Mouse (Mus musculus) MEL-GATA-1-ER (cell line): ENCODE results near the gene Nacc2.

Experiments
- DNase-seq: peaks from one replicate; pipeline ENCODE4 v3.0.0-alpha.2; 2012; ENCODE audit warnings: low read depth; ENCODE audit errors: extremely low read depth

Gene Nacc2

DNA sequence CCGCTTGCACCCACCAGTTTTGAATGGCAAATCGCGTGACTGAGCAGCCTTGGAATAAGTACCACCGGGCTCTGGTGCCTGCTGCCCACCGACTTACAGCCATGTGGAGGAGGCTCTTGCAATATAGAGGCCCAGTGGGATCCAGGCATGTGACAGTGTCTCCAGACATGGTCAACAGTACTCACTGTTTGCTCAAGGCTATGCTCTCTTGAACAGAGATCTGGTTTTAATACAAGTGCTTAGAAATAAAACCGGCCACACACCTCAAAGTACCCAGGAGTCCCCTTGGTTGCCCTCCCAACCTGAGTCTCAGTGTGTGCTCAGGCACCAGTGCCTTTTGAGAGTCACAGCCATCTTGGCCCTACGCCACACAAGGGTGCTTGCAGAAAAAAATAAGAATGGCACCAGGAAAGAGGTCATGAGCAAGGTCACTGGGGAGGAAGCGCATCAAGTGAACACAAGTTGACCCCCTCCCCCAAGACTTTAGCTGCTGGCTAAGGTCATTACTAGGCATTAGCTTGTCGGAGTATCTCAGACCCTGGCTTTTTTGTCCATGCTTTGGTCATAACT, at the start of gene Nacc2:
Nacc2 (minus strand) TSS at position 142 of the 570 bp plus-strand sequence.
- no peak for DNase-seq

DNA sequence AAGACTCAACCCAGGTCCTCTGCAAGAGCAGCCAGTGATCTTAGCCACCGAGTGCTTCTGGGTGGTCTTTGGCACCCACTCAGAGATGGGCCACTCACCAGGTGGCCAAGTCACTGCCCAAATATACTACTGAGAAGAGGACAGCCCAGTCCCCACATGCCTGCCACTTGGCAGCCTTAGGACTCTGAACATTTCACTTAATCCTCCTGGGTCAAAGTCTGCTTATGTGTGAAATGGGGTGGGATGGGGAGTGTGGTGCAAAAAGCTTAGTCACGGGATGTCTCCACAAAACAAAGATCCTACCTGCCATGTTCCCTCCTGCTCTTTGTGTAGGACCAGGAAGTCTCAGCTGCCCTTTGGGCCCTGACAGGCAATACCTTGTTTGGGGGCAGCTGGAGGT, 49.1 kb upstream of the Nacc2 start:
- no peak for DNase-seq

DNA sequence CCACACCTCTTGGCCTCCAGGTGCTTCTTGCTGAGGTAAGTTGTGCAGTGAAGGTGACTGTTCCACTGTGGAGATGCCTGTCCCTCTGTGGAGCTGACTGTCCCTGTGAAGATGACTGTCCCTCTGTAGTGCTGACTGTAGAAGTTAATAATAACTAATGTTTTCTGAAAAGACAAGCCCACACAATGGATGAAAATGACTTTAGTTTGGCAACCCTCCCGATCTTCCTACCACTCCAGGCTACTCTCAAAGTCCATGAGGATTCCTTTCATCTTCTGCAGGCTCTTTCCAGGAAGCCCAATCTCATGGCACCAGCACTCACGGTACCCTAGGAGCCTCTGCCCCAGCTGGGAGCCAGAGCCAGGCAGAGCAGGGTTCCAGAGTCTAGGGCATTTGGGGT, 47.4 kb upstream of the Nacc2 start:
- DNase-seq = no peak

DNA sequence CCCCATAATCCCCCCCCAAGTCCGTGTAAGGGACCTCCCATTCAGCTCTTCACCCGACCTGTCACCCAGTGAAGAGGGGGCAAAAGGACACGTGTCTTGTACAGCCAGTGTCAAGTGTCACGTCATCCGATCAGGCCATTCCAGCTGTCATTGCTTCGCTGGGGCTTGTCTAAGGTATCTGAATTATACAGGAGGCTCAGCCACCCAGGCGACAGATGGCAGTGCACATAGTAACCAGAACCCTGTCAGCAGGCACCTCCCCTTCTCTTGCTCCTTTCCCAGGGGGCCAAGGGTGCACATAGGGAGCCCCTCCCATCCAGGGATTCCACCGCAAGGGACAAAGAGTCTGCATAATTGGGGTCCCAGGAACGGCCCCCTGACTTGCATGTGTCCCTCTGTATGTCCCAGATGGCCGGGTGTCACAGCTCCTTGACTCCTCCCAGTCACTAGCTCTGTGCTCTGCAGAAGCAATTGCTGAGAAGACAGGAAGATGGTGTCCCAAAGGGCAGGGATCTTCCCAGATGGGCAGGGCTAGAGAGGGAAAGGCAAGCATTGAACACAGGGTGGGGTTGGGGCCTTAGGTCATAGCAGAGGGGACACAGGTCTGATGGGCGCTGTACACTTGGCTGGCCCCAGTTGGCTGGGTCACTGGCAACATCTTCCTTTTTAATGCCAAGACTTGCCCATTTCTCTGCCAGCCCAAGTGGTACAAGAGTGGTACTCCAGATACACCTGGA, 46.0 kb upstream of the Nacc2 start:
- no peak for DNase-seq

DNA sequence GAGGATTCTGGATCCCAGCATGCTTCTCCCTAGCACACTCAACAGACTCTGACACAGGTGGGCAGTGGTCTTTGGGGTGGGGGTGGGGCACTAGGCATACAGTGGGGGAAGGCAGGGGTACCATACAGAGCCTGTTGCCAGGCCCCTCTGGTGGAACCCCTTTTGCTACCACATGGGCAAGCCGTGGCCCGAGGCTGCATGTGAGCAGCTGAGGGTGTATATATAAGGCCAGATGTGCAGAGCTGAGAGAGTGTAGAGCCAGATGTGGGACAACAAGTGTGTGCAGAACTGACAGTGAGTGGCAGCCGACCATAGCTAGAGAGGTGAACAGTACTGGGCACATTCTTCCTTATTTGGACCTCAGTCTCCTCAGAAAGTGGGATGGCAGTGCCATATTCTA, 43.9 kb upstream of the Nacc2 start:
- no peak for DNase-seq

DNA sequence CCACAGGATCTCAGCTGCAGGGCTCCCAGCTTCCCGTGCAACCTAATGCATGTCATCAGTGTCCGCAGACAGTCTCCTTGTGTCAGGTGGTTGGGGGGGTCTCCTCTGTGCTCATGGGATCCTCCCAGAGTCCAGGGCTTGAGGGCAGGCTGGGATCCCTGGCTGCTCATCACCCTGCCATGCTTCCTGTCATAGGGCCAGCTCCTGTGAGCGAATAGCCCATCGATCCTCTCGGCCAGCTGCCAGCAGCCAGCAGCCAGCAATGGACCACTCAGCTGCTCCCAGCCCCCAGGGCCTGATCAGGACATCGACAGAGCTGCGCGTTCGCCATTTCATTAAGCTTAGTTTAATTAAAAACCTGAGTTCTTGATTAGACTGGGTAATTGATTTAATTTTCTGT, 35.0 kb upstream of the Nacc2 start:
- DNase-seq = no peak

DNA sequence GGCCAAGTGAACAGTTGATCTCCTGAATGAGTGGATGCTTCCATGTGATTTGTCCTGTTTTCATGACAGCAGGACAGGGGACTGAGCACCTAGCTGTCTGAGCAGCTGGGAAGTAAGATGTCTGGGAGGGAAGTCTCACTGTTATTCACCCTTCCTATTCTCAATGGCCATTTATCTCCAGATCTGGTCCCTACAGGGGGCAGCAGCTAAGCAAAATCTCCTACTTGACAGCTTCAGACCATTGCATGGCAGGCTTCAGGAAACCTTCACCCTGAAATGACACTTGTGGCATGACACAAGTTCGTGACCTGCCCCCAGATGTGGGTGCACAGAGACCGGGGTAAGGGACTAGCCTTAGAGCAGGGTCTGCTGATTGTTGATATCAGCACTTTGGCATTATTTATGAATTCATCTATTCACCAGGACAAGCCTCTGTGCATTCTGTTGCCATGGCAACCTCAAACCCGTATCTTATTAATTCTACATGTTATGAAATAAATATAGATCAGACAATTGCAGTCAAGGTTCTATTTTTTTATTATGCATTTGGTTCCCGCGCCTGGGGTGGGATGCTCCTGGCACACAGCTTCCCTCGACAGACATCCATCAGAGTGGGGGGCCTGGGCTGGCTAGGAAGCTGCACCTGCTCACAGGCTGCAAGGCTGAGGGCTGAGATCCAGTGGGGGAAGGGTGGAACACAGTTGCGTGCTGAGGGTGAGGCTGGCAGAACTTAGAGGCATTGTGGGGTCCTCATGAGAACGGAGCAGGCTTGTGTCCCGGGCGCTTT, 33.4 kb upstream of the Nacc2 start:
- no peak for DNase-seq

DNA sequence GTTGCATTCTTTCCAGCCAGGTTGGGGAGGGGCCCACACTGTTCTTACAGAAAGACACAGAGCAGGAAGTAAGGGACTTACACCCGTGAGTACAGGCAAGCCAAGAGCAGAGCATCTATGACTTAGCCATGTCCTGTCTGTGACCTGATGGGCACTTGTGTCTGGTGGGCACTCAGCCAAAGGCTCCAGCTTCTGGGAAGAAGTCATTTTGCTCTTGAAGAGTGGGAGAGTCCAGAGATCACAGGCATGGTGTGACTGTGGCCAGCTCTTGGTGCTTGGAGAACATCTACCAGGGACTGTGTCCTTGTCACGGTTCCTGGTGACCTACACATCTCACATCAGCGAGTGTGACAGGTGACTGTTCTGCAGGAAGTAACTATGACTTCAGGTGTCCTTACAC, 32.7 kb upstream of the Nacc2 start:
- DNase-seq = no peak

DNA sequence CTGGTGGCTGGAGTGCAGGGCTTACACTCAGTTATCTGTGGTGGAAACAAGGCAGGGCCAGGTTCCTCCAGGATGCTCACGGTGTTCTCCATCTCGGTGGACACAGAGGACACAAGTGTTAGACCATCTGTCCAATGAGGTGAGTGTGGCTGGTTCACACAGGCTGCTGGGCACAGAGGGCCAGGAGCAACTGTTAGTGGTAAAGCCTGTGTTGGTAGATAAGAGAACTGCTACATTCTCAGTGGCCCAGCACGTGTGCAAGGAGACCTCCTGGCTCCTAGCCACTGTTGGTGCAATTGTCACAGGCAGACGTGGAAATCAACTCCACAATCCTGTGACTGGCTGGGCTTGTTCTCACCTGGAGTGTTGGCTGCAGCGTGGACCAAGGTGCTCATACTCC, 31.6 kb upstream of the Nacc2 start:
- DNase-seq = peak; percentile 17

DNA sequence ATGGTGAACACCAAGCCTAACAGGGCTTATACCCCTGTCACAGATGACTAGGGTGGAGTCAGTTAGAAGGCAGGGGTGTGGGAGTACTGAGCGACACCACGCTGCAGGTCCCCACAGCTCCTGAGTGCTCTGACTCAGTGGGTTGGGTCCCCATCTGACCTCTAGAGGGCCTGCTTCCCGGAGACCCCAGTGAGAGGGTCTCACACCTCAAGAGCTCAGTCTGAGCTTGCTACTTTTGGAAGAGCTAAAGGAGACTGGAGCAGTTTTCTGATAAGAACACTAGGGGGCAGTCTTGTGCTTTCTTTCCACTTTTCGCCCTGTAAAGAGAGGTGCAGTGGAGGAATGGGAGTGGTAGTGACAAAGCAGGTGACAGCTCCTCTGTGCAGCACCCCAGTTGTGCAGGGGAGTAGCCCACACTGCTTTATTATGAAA, 30.9 kb upstream of the Nacc2 start:
- DNase-seq = peak; percentile 46

DNA sequence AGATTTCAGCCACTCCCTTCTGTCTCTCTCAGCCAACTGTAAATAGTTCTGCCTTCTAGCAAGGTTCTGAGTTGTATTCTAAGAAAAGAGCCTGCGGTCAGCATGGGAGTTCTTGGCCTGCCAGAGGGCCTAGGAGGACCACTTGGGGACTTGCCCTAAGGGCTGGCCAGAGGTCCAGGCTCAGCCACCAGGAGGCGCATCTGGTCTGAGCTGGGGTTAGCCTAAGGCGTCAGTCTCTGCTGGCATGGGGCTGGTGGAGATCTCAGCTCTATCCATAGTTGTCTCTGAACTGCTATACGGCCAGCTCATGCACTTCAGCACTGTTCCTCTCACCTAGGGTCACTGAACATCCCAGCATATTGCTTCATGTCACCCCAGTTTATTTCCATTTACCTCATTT, 30.3 kb upstream of the Nacc2 start:
- DNase-seq = no peak

DNA sequence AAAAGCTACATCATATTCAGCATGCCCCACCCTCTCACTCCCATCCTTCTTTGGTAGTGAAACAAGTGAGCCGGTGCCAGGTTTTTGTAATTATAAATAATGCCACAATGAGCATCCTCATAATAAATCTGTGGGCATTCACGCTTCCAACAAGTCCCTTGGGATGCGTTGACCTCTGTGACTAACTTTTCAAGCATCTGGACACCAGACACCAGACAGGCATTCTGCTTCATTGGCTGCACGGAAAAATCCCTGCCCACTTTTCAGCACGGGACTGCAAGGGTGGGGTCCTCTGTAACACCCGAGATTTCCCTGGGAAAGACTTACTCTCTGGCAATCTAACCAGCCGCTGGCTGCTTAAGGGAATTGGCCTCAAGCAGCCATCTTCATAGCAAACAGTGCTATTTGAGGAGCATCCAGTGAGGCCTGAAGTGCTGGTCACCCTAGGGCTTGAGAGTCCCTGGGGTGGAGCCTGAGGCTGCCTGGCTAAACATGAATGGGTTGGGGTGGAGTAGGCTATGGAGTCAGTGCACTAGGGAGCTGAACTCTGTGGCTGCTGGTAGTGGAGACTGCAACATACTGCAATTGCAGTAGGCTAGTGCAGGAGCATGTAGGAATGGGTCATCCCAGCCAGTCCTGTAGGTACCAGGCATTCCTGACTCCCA, 24.8 kb upstream of the Nacc2 start:
- DNase-seq = no peak

DNA sequence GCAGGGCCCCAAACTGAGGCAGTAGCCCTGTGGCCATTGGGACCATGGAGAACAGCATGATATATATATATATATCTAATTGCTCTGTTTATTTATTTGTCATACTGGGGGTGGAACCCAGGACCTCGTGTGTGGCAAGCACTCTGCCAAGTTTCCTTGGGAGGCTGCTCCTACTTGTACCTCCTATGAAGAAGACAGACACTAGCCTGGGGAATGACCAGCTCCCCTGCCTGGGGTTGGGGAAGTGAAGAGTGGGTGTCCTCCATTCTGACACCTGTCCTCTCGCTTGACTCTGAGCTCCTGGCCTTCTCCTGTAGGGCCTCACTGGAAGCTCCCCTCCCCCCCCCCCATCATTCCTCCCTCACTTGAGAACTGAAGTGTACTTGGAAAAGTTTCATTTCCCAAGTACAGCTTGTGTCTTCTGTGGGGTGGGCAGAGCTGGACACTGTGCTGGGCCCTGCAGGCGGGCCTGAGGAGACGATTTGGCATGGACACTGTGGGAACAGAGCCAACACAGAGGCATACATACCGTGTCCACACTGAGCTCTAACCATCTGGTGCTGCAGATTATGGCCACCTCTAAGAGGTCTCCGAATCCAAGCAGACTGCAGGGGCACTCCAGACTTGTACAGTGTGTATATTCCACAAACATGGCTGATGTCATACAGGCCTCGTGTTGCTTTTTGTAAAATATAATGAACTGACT, 23.5 kb upstream of the Nacc2 start:
- DNase-seq = no peak

DNA sequence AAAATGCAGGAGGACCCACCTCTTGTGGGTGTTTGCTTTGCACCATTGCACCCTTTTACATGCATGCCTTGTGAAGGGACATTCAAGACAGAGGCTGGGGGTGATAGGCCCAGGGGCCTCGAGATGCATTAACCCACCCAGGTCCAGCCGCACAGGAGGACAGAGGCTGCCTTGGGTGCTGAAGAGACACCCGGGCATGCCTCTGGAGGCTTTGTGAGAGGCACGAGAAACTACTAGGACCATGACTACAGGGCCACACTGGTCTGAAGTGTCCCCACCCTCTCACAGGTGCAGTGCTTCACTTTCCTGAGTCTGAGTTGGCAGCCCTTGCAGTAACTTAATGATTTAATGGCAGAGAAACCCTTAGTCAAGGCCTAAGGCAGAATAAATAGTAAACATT, 22.1 kb upstream of the Nacc2 start:
- no peak for DNase-seq

DNA sequence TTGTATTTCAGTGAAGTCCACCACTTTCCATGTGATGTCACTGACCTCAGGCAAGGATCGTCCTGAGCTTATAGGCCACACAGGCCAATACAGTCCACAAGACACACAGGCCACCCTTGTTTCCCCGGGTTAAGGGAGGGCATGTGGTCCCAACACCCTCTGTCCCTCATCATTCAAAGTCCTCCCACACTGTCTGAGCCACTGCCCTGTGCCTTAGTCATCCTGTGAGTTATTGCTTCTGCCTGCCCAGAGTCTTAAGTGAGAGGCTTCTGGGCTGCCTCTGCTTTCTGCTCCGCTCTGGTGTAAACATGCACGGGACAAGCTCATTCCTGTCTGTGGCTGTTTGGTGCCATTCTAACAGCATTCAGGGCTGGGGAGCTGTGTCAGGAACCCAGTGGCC, 21.3 kb upstream of the Nacc2 start:
- no peak for DNase-seq

DNA sequence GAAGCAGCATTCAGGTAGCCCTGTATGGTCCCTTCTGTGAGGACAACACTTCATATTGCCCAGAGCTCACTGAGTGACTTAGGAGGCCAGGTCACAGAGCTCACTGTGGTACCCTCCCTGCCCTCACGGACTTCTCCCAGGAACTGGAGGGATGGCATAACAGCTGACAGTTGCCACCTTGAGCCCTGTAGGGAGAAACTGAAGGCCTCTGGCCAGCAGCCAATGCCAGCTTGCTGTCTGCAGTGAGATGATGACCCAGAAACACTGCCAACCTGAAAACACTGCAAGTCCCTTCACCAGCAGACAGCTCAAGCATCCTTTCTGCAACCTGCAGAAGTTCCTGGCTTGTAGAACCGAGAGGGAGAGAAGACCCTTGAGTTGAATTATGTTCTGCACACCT, 20.5 kb upstream of the Nacc2 start:
- no peak for DNase-seq

DNA sequence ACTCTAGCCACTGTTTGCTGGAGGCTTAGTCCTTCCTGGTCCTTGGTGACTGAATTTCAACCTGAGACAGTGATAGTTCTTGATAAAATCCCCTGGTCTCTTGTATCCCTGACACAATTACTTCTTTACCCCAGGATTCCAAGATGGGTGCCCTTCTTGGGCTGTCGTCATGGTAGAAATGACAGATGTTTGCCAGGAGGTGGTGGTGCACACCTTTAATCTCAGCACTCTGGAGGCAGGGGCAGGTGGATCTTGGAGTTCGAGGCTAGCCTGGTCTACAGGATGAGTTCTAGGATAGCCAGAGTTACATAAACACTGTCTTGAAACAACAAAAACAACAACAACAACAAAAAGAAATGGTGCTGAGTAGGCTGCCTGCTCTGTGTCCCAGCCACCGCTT, 20.0 kb upstream of the Nacc2 start:
- DNase-seq = no peak

DNA sequence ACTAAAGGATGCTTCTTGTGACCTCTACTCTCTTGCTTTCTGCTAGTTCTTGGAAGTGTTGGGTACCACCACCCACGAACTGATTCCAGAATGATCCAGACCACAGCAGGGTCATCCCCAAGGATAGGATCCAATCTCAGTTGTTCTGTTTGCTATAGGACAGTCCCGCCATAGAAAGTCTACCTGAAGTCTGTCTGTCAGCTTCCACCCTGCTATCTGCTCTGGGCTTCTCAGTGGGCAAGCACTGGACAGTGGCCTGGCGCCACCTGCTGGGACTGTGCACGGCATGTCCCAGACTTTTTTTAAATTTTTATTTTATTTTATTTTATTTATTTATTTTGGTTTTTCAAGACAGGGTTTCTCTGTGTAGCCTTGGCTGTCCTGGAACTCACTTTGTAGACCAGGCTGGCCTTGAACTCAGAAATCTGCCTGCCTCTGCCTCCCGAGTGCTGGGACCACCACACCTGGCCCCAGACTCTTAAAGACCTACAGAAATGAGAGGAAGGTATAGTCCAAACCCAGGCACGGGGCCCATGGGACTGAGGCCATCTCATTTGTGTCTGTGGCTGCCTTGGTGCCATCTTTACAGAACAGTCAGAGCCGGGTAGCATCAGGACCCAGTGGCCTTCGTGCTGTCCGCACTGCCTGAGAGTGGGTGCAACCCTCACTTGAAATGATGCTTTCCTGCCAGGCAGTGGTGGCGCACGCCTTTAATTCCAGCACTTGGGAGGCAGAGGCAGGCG, 19.0 kb upstream of the Nacc2 start:
- DNase-seq = no peak

DNA sequence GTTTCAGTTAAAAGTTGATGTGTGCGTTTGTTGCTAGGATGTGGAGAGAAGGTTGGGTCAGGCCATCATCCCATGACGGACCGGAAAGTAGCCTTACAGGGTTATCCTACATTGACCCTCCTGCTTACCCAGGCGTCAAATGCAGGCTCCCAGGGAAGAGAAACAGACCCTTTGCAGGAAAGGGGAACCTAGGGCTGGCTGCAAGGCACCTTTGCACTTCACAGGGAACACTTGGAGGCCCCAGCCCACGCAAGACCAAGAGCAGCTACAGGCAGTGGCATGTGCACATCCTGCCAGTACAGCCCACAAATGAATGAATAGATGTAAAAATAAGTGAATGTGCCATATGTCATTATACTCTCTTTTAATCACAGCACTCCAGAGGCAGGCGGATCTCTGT, 17.9 kb upstream of the Nacc2 start:
- DNase-seq = no peak

DNA sequence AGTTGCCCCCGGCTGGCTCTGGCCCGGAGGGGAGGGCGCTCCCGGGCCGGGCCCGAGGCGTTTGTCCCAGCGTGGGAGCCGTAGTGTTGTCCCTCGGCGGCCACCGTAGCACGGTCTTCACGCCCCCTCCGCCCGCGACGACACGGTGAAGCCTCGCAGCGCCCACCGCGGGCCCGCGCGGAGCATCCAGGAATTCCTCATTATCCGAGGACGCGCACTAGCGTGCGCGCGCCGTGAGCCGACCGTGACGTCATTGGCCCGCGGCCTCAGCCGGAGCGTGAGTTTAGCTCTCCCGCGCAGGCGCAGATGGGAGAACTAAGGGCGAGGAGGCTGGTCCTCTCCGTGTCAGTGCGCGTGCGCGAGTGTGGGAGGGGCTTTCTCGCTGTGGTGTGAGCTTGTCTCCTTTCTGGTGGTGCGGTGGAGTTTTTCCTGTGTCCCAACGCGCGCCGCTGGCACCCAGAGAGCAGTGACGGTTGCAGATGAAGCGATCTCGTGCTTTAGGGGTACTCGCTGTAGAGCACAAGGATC, 17.3 kb upstream of the Nacc2 start:
- peak; percentile 90 for DNase-seq
